Mouse (Mus musculus): ENCODE data around the gene Homez. TPM values are rescaled to one million over a fixed set of nuclear protein-coding genes. Genes with fewer than 3 reads are reported as not detected.

Homez gene
- polyA plus RNA-seq (2012; rRNA removed): 8.0 and 11.2 TPM in 2 replicates

DNA sequence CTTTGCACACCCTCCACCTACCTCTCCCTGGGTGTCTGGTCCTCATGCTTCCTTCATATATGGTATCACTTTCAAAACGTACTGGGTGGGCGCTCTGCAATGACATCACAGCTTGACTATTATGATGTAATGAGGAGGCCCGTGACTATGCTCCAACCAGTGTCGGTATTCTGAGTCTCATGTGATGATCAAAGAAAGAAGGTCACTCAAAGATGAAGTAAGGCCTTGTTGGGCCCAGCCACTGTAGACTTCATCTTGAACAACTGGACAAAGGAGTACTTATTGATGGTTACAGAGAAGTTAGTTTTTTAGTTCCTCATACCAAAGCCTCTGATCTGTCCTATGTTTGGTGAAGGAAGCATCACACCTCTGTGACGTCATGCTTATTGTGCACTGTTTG, at the start of gene Homez:
Homez (minus strand) TSS at position 101 of the 400 bp plus-strand sequence.

DNA sequence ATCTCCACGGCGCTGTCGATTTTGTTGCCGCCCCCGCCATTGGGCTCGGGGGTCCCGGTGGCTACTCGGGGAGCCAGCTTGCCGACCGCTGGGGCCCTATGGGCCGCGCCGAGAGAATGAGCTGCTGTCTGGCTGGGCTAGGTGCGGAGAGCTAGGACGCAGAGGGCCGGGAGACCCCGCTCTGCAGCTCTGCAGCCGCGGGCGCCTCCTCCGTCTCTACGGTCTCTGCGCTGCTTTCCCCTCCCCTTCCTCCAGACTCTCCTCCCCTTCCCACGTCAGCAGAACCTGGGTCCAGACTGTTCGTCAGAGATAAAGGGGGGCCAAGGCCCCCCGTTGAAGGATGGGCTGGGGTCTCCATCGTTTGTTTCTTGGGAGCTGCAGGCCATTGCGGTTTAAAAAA, 42.1 kb upstream of the Homez start, which contains the start of gene Slc22a17:
Slc22a17 (minus strand) TSS at position 247 of the 400 bp plus-strand sequence.

DNA sequence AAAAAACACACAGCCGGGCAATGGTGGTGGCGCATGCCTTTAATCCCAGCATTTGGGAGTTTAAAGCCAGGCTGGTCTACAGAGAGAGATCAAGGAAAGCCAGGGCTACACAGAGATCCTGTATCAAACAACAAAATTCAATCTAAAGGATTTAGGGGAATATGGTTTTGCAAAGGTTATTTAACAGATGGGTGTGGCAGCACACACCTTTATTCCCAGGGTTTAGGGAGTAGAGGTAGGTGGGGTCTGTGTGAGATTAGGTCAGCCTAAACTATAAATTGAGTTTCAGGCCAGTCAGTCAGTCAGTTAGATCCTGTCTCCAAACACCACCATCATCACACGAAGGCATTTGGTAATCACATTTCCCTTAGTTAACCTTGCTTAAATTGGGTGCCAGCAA, 21.4 kb upstream of the Homez start, which contains the start of gene Pabpn1:
Pabpn1 (plus strand) TSS at position 301 of the 400 bp plus-strand sequence.

DNA sequence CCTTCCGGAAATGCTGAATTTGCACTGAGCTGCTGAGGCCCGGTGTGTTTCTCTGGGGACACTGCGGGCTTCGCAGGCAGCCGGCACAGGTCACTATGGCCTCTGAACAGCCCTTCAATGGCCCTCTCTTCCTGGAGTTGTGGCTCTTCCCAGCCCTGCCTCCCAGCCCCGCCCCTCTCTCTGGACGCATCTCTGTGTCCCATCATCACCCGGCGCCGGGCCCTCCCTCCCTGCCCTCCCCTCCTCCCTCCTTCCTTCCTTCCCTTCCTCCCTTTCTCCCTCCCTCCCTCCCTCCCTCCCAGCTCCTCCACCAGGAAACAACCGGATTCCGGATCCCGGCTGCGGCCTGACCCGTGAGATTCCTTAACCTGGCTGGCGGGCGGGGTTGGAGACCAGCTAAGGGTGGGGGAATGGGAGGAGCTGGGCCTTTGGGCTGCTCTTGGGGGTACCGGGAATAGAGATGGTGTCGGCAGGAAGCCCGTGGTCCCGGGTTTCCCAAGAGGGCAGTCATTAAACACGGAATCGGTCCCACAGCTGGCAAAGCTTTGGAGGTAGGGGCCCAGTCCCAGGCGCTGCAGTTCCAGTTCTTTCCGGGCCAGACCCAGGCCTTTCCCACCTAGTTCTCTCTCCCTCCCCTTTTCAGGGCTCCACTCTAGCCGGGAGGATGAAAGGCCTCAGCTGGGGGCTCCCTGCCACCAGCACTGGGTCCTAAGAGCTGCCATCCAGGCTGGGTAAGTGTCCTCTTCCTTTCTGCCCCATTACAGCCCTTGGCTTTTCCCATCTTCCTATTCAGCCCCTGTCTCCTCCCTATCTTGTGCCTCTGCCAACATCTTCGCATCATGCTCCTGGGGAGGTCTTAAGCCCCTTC, 12.6 kb upstream of the Homez start, which contains the start of the genes Bcl2l2 and Gm20521:
Bcl2l2 (plus strand) TSS at position 224 of the 868 bp plus-strand sequence.
Gm20521 (plus strand) TSS at position 288 of the 868 bp plus-strand sequence.

DNA sequence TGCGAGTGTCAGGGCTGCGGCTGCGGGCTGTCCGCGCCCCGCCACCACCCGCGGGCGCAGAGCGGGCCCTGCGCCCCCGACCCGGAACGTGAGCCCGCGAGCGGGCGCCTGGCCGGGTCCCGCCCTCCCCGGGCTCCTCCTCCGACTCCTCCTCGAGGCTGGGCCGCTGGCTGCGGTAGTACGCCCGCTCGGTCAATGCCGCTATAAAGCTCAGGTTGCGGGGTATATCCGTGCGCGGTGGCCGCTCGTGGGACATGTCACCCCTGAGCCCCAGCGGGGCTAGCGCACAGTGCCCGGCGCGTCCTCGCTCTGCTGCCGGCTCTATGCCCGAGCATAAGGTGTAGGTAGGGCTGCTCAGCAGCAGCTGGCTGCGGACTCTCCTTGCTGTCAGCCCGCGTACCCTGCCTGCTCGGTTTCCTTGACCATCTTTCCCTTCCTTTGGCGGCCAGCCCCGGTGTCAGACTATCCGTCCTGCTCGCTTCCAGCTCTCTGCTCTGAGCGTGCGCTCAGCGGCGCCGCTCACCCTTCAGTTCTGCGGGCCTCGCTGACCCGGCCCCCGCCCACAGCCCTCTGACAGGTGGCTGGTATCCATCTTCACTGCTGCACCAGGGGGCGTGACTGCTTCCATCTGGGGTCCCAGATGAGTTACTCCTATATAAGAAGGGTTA, 6.4 kb upstream of the Homez start, which contains the start of gene Ppp1r3e:
Ppp1r3e (minus strand) TSS at position 503 of the 668 bp plus-strand sequence.

DNA sequence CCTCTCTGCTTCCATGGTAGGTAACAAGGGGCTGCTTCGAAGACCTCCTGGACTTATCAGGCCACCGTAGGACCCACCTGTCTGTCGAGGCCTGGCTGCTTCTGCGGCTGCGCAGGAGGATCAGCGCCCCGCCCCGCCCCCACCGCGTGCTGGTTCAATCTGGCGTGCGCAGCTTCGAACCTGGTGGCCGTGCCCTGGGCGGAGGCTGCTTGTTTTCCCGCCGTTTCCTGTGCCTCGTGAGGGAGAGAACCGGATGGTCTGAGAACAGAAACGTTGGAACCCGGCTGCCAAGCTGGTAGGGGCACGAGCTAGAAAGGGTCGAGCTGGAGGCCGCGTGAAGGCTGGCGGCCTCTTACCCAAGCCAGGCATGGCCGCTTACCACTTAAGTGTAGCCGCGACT, 56.8 kb downstream of the Homez start, which contains the start of gene Rnf212b:
Rnf212b (plus strand) TSS at position 151 of the 400 bp plus-strand sequence.

Other genes starting within 250 kb of the Homez start
- gene Psmb11, start 249.5 kb downstream of the Homez start, polyA plus RNA-seq (2012; rRNA removed): 0.10 and 0.24 TPM in 2 replicates
- gene Gm17606, start 230.0 kb downstream of the Homez start, polyA plus RNA-seq (2012; rRNA removed): not detected in 2 replicates
- 45.1 and 50.9 TPM in 2 replicates for gene Cdh24, start 229.6 kb downstream of the Homez start, polyA plus RNA-seq (2012; rRNA removed)
- gene 1700123O20Rik, start 184.7 kb downstream of the Homez start, polyA plus RNA-seq (2012; rRNA removed): 77.0 and 90.6 TPM in 2 replicates
- gene Acin1, start 184.0 kb downstream of the Homez start, polyA plus RNA-seq (2012; rRNA removed): 400 and 680 TPM in 2 replicates
- gene Gm29776, start 172.1 kb downstream of the Homez start, polyA plus RNA-seq (2012; rRNA removed): 0.02 TPM in 1 of 2 replicates, not detected in the other
- 0.20 and 0.64 TPM in 2 replicates for gene Cebpe, start 158.8 kb downstream of the Homez start, polyA plus RNA-seq (2012; rRNA removed)
- gene Slc7a8, start 89.0 kb downstream of the Homez start, polyA plus RNA-seq (2012; rRNA removed): 2.7 and 3.1 TPM in 2 replicates
- not detected in 2 replicates for gene Rnf212b, start 56.8 kb downstream of the Homez start, polyA plus RNA-seq (2012; rRNA removed)
- 6.4 and 6.8 TPM in 2 replicates for gene Ppp1r3e, start 6.6 kb upstream of the Homez start, polyA plus RNA-seq (2012; rRNA removed)
- gene Bcl2l2, start 12.4 kb upstream of the Homez start, polyA plus RNA-seq (2012; rRNA removed): 33.6 and 40.4 TPM in 2 replicates
- 0.31 and 0.50 TPM in 2 replicates for gene Gm20521, start 12.5 kb upstream of the Homez start, polyA plus RNA-seq (2012; rRNA removed)
- 563 and 639 TPM in 2 replicates for gene Pabpn1, start 21.5 kb upstream of the Homez start, polyA plus RNA-seq (2012; rRNA removed)
- 183 and 215 TPM in 2 replicates for gene Slc22a17, start 42.2 kb upstream of the Homez start, polyA plus RNA-seq (2012; rRNA removed)
- 29.7 and 43.7 TPM in 2 replicates for gene Efs, start 55.2 kb upstream of the Homez start, polyA plus RNA-seq (2012; rRNA removed)
- gene Il25, start 61.7 kb upstream of the Homez start, polyA plus RNA-seq (2012; rRNA removed): 0.14 and 0.22 TPM in 2 replicates
- gene Cmtm5, start 65.3 kb upstream of the Homez start, polyA plus RNA-seq (2012; rRNA removed): 0.53 and 3.1 TPM in 2 replicates
- 39.9 and 46.8 TPM in 2 replicates for gene Myh6, start 96.0 kb upstream of the Homez start, polyA plus RNA-seq (2012; rRNA removed)
- gene Gm17428, start 106.0 kb upstream of the Homez start, polyA plus RNA-seq (2012; rRNA removed): not detected in 2 replicates
- 49.1 and 69.1 TPM in 2 replicates for gene Myh7, start 123.7 kb upstream of the Homez start, polyA plus RNA-seq (2012; rRNA removed)
- 74.5 and 85.9 TPM in 2 replicates for gene Ngdn, start 144.5 kb upstream of the Homez start, polyA plus RNA-seq (2012; rRNA removed)
- 12.8 and 14.9 TPM in 2 replicates for gene Zfhx2, start 221.4 kb upstream of the Homez start, polyA plus RNA-seq (2012; rRNA removed)
- 8.5 and 12.3 TPM in 2 replicates for gene Thtpa, start 223.8 kb upstream of the Homez start, polyA plus RNA-seq (2012; rRNA removed)
- 8.8 and 9.0 TPM in 2 replicates for gene Ap1g2, start 235.6 kb upstream of the Homez start, polyA plus RNA-seq (2012; rRNA removed)
- 12.3 and 15.7 TPM in 2 replicates for gene Jph4, start 246.0 kb upstream of the Homez start, polyA plus RNA-seq (2012; rRNA removed)